Mouse (Mus musculus): ENCODE data around the gene Ptprt. TPM values are rescaled to one million over a fixed set of nuclear protein-coding genes. Genes with fewer than 3 reads are reported as not detected.
A peak's percentile ranks its signal among the peaks of the same experiment; 100 is the strongest.

Ptprt gene
- polyA plus RNA-seq, 1 experiment from 2014 or later: 0.87 TPM

DNA sequence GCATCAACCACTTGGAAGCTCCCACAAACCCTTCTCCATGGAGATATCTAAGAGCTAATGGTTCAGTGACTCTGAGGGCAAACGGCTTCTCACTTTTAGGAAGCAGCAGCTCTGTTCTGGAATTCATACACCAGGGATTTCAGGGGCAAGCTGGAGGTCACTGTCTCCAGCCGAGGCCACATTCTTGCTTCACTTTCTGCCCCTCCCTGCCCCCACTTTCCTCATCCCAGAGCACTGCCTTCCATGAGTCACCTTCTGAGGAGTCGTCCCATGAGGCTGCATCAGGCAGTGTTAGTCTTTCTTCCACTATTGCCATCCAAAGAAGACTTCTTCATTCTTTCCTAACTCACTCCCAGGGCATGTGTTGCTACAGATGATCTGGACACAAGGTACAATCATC is 162.8 kb downstream of the Ptprt start:
- no peak for DNase-seq (ENCODE audit: extremely low spot score, low spot score)
- H3K27ac ChIP-seq: no peak overlapping the region
- no peaks in the 10 kb centered on the region for H3K4me1 ChIP-seq
- no peaks in the 10 kb centered on the region for H3K27me3 ChIP-seq (ENCODE audit: poor library complexity, severe bottlenecking)
- no peaks in the 10 kb centered on the region for H3K36me3 ChIP-seq (replicated peaks)
- 77% methylated on average over 3 of the region's 3 CpGs for WGBS
- H3K4me3 ChIP-seq: no peak overlapping the region
- no peaks in the 10 kb centered on the region for H3K9me3 ChIP-seq

GRCm38 (mm10) chr2:162484036-162484435 is 176.9 kb downstream of the Ptprt start:
- no peak for DNase-seq (ENCODE audit: extremely low spot score, low spot score)
- H3K9me3 ChIP-seq: no peaks in the 10 kb centered on the region
- no peaks in the 10 kb centered on the region for H3K36me3 ChIP-seq (replicated peaks)
- no peak overlapping the region for H3K4me3 ChIP-seq
- no peaks in the 10 kb centered on the region for H3K4me1 ChIP-seq
- H3K27ac ChIP-seq: no peak overlapping the region
- H3K27me3 ChIP-seq (ENCODE audit: poor library complexity, severe bottlenecking): no peaks in the 10 kb centered on the region

DNA sequence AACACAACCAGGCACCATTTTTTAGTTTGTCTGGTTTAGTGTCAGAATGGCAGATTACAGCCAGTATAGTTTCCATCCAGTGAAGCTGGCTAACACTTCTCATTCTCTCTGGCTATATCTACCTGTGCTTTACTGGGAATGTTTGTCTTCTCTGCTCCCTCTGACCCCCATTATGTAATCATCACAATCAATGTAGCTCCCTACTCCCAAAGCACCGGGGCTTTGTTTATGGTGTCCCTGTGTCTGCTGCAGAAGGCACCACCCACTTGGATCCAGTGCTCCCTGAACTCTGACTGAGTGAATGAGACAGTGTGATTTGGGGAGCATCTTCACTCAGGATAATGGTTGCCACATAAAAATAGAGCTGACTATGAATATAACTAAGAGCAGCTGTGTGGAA is 217.8 kb downstream of the Ptprt start:
- 84% methylated on average over 1 of the region's 1 CpGs for WGBS
- DNase-seq (ENCODE audit: extremely low spot score, low spot score): no peak
- Histone ChIP-seq H3K36me3 (replicated peaks) (no peaks in the 10 kb centered on the region), H3K27me3 (ENCODE audit: poor library complexity, severe bottlenecking) (no peaks in the 10 kb centered on the region), H3K4me3 (no peak overlapping the region), H3K4me1 (no peaks in the 10 kb centered on the region), H3K27ac (no peak overlapping the region), H3K9me3 (no peaks in the 10 kb centered on the region)

DNA sequence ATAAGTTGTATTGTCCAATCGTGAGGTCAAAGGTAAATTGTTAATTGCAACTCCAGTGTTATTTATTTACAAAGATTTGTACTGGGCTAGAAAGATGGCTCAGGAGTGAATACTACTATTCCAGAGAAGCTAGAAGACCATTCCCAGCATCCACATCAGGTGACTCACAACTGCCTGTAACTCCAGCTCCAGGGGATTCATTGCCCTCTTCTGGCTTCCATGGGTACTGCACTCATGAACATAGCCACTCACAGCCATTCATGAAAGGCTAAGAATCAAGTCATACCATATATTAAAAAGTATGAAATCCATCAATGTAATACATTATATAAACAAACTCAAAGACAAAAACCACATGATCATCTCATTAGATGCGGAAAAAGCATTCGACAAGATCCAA is 224.3 kb downstream of the Ptprt start:
- WGBS: 92% methylated on average over 3 of the region's 3 CpGs
- no peak for DNase-seq (ENCODE audit: extremely low spot score, low spot score)
- Histone ChIP-seq H3K36me3 (replicated peaks) (no peaks in the 10 kb centered on the region), H3K27ac (no peak overlapping the region), H3K4me1 (no peaks in the 10 kb centered on the region), H3K4me3 (no peak overlapping the region), H3K27me3 (ENCODE audit: poor library complexity, severe bottlenecking) (no peaks in the 10 kb centered on the region), H3K9me3 (no peaks in the 10 kb centered on the region)

DNA sequence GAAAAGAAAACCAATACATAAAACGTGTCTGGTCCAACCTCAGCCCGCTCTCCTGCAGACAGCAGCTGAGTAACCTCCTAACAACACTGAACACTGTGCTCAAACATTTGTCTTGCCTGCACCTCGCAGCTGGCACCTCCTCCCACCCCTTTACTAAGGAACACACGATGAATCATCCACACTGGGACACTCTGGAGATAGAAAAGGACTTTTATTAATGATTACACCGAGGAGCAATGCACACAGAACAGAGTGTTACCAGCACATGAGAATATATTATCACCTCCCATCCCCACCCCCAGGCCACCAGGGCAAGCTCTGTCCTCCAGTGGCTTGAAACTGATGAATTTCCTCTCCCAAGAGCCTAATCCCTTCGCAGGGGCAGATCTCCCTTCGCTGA is 230.8 kb downstream of the Ptprt start:
- H3K27me3 ChIP-seq (ENCODE audit: poor library complexity, severe bottlenecking): no peaks in the 10 kb centered on the region
- no peak overlapping the region for H3K4me3 ChIP-seq
- no peaks in the 10 kb centered on the region for H3K9me3 ChIP-seq
- H3K4me1 ChIP-seq: no peaks in the 10 kb centered on the region
- 85% methylated on average over 7 of the region's 7 CpGs for WGBS
- no peak overlapping the region for H3K27ac ChIP-seq
- H3K36me3 ChIP-seq (replicated peaks): no peaks in the 10 kb centered on the region
- DNase-seq (ENCODE audit: extremely low spot score, low spot score): no peak

- WGBS: 93% methylated on average over 8 of the region's 8 CpGs
- no peaks in the 10 kb centered on the region for H3K27me3 ChIP-seq (ENCODE audit: poor library complexity, severe bottlenecking)
- H3K36me3 ChIP-seq (replicated peaks): no peaks in the 10 kb centered on the region
- no peak overlapping the region for H3K4me3 ChIP-seq
- no peak for DNase-seq (ENCODE audit: extremely low spot score, low spot score)
- no peaks in the 10 kb centered on the region for H3K9me3 ChIP-seq
- no peak overlapping the region for H3K27ac ChIP-seq
- H3K4me1 ChIP-seq: no peaks in the 10 kb centered on the region
Observed at GRCm38 (mm10) chr2:162426114-162426513, 234.8 kb downstream of the Ptprt start.

DNA sequence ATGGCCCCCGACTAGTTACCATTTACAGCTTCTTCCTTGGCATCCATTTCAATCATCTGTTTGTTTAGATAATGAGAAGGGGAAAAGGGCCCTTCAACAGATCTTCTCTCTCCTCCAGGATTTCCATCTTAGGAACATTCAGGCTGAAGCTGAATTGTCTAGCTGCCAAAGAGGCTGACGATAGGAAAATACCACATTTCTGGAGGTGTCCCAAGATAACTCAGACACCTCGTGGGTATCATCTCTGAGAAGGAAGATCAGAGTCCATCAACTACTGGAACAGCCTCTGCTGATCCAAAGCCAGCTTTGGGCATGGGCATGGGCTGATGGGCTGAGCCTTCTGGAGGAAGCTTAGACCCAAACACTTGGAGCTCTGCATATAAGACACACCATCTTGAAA is 242.8 kb downstream of the Ptprt start:
- WGBS: 86% methylated on average over 3 of the region's 3 CpGs

GRCm38 (mm10) chr2:162413073-162413812 is 247.7 kb downstream of the Ptprt start:
- Histone ChIP-seq H3K27ac (peak overlapping the region; percentile 76), H3K36me3 (replicated peaks) (no peaks in the 10 kb centered on the region), H3K27me3 (ENCODE audit: poor library complexity, severe bottlenecking) (no peaks in the 10 kb centered on the region), H3K4me1 (peaks cover 22% of the 10 kb centered on the region), H3K9me3 (no peaks in the 10 kb centered on the region), H3K4me3 (no peak overlapping the region)
- WGBS: 47% methylated on average over 5 of the region's 5 CpGs
- peak; percentile 23 for DNase-seq (ENCODE audit: extremely low spot score, low spot score)

More for the DNA sequence above, 242.8 kb downstream of the Ptprt start:
- H3K4me3 ChIP-seq: no peak overlapping the region
- no peak for DNase-seq (ENCODE audit: extremely low spot score, low spot score)
- no peaks in the 10 kb centered on the region for H3K36me3 ChIP-seq (replicated peaks)
- H3K27ac ChIP-seq: no peak overlapping the region
- H3K9me3 ChIP-seq: no peaks in the 10 kb centered on the region
- no peaks in the 10 kb centered on the region for H3K27me3 ChIP-seq (ENCODE audit: poor library complexity, severe bottlenecking)
- peaks cover 12% of the 10 kb centered on the region for H3K4me1 ChIP-seq

- DNase-seq (ENCODE audit: extremely low spot score, low spot score): no peak
- H3K9me3 ChIP-seq: no peaks in the 10 kb centered on the region
- 89% methylated on average over 4 of the region's 4 CpGs for WGBS
Observed at GRCm38 (mm10) chr2:162411014-162411413, 249.9 kb downstream of the Ptprt start.

GRCm38 (mm10) chr2:162409245-162409644 is 251.7 kb downstream of the Ptprt start:
- H3K27me3 ChIP-seq (ENCODE audit: poor library complexity, severe bottlenecking): no peaks in the 10 kb centered on the region
- DNase-seq (ENCODE audit: extremely low spot score, low spot score): no peak
- H3K4me3 ChIP-seq: no peak overlapping the region
- peaks cover 21% of the 10 kb centered on the region for H3K4me1 ChIP-seq
- 91% methylated on average over 8 of the region's 8 CpGs for WGBS
- H3K9me3 ChIP-seq: no peaks in the 10 kb centered on the region
- no peaks in the 10 kb centered on the region for H3K36me3 ChIP-seq (replicated peaks)
- no peak overlapping the region for H3K27ac ChIP-seq

More at GRCm38 (mm10) chr2:162411014-162411413, 249.9 kb downstream of the Ptprt start:
- Histone ChIP-seq H3K27ac (no peak overlapping the region), H3K27me3 (ENCODE audit: poor library complexity, severe bottlenecking) (no peaks in the 10 kb centered on the region), H3K4me3 (no peak overlapping the region), H3K4me1 (peaks cover 22% of the 10 kb centered on the region), H3K36me3 (replicated peaks) (no peaks in the 10 kb centered on the region)

- no peak overlapping the region for H3K4me3 ChIP-seq
- H3K4me1 ChIP-seq: no peaks in the 10 kb centered on the region
- H3K9me3 ChIP-seq: no peaks in the 10 kb centered on the region
- peaks cover 6% of the 10 kb centered on the region; the same call in 1 of the 2 replicates for H3K27me3 ChIP-seq (ENCODE audit: poor library complexity, severe bottlenecking)
- no peak overlapping the region for H3K27ac ChIP-seq
- H3K36me3 ChIP-seq (replicated peaks): no peaks in the 10 kb centered on the region
- DNase-seq (ENCODE audit: extremely low spot score, low spot score): no peak
- WGBS: 72% methylated on average over 6 of the region's 6 CpGs
Observed at GRCm38 (mm10) chr2:162401316-162402100, 259.4 kb downstream of the Ptprt start.

DNA sequence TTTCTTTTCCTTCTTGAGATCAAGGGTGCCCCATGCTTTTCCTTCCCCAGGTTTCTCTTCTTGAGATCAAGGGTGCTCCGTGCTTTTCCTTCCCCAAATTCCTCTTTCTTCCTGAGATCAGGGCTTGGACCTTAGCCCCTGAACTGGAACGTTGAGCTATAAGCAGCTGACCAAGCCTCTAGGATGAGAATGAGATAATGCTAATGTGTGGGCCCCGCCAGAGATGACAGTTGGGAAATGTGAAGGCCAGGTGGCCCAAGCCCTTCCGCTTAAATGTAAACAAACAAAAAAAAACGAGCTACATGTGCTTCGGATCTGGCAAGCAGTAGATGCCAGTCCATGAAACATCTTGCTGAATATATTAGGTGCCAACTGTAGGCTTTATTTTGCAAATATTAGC is 266.3 kb downstream of the Ptprt start:
- Histone ChIP-seq H3K4me3 (no peak overlapping the region), H3K27me3 (ENCODE audit: poor library complexity, severe bottlenecking) (peaks cover 6% of the 10 kb centered on the region; the same call in 1 of the 2 replicates), H3K4me1 (peaks cover 6% of the 10 kb centered on the region), H3K36me3 (replicated peaks) (no peaks in the 10 kb centered on the region), H3K9me3 (no peaks in the 10 kb centered on the region), H3K27ac (no peak overlapping the region)
- no peak for DNase-seq (ENCODE audit: extremely low spot score, low spot score)
- 86% methylated on average over 6 of the region's 6 CpGs for WGBS

DNA sequence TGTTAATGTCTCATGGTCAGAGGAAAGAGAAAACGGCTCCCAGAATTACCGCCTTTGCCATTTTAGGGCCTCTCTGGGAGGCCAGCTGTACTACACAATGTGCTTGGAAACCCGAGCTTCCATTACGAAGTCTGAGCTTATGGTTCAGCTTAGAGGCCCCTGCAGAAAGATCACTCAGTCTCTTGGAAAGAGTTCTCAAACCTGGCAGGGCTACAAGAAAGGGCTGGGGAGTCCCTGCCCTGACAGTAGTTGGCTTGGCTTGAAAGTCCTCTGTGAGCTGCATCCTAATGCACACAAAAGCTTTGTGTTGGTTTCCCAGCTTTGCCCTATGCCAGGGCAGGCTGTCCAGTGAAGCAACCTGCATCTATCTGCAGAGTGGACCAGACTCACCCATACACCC is 269.1 kb downstream of the Ptprt start:
- no peaks in the 10 kb centered on the region for H3K9me3 ChIP-seq
- no peak overlapping the region for H3K4me3 ChIP-seq
- H3K27me3 ChIP-seq (ENCODE audit: poor library complexity, severe bottlenecking): no peaks in the 10 kb centered on the region; the same call in 1 of the 2 replicates
- no peak overlapping the region for H3K27ac ChIP-seq
- WGBS: 70% methylated on average over 4 of the region's 4 CpGs
- no peaks in the 10 kb centered on the region for H3K36me3 ChIP-seq (replicated peaks)
- peaks cover 6% of the 10 kb centered on the region for H3K4me1 ChIP-seq
- DNase-seq (ENCODE audit: extremely low spot score, low spot score): no peak
